Mouse (Mus musculus) megakaryocyte, embryonic 14.5 days (primary cell): ENCODE data around the gene Nup133. TPM values are rescaled to one million over a fixed set of nuclear protein-coding genes. Genes with fewer than 3 reads are reported as not detected.

Experiments used
- H3K27me3 ChIP-seq: replicated peaks from 2 replicates; pipeline ENCODE3; 2012; ENCODE audit warnings: inconsistent platforms
- H3K36me3 ChIP-seq: replicated peaks from 2 replicates; pipeline ENCODE3; 2012; ENCODE audit warnings: low read length, inconsistent platforms, mixed read lengths
- H3K4me1 ChIP-seq: 2 replicates; pipeline ENCODE4 v1.6.1; 2012; ENCODE audit warnings: inconsistent platforms
- H3K4me3 ChIP-seq: replicated peaks from 2 replicates; pipeline ENCODE3; 2012; ENCODE audit warnings: moderate library complexity, mild to moderate bottlenecking, inconsistent platforms
- H3K9me3 ChIP-seq: 2 replicates; pipeline ENCODE4 v1.6.1; 2012; ENCODE audit warnings: inconsistent platforms
- FLI1 ChIP-seq: IDR thresholded peaks from 2 replicates; pipeline ENCODE4 v1.6.1; 2012; ENCODE audit warnings: low read length, inconsistent platforms, mixed read lengths
- GATA1 ChIP-seq: IDR thresholded peaks from 3 replicates; pipeline ENCODE4 v1.6.1; 2012; ENCODE audit warnings: mixed read lengths, low read length, inconsistent platforms, borderline replicate concordance
- polyA plus RNA-seq: library from polyadenylated mRNA; stranded (reverse); fragments of >175 nt; gene quantifications from 2 replicates; pipeline ENCODE4 v1.2.3, GENCODE M21; 2012; ENCODE audit warnings: low replicate concordance; ENCODE audit not compliant: insufficient read depth

The Nup133 gene
- polyA plus RNA-seq, result 2.9 and 8.7 TPM in 2 replicates

- Histone ChIP-seq H3K36me3 (peaks cover 47% of the 10 kb centered on the region), H3K4me3 (peak within 1 kb of the TSS; percentile 98), H3K9me3 (no peaks in the 10 kb centered on the region), H3K27me3 (no peaks in the 10 kb centered on the region), H3K4me1 (peaks cover 15% of the 10 kb centered on the region)
- TF ChIP-seq FLI1 (no peak), GATA1 (no peak)
Measured at GRCm38 (mm10) chr8:123948942-123949685, at the start of gene Nup133. Gene Nup133 (minus strand): TSS chr8:123949265.

GRCm38 (mm10) chr8:123993997-123994396, 44.9 kb upstream of the Nup133 start:
- Histone ChIP-seq H3K27me3 (no peaks in the 10 kb centered on the region), H3K4me1 (peaks cover 20% of the 10 kb centered on the region), H3K4me3 (no peak overlapping the region), H3K36me3 (peaks cover 55% of the 10 kb centered on the region), H3K9me3 (no peaks in the 10 kb centered on the region)
- no peak for TF ChIP-seq FLI1
- TF ChIP-seq GATA1, result no peak

GRCm38 (mm10) chr8:123993597-123993996, 44.5 kb upstream of the Nup133 start:
- Histone ChIP-seq H3K27me3 (no peaks in the 10 kb centered on the region), H3K4me1 (peaks cover 24% of the 10 kb centered on the region), H3K9me3 (no peaks in the 10 kb centered on the region), H3K36me3 (peaks cover 51% of the 10 kb centered on the region), H3K4me3 (no peak overlapping the region)
- TF ChIP-seq GATA1 (no peak), FLI1 (no peak)

- TF ChIP-seq GATA1 (no peak), FLI1 (no peak)
- H3K4me1 ChIP-seq, result peaks cover 31% of the 10 kb centered on the region
- no peaks in the 10 kb centered on the region for H3K27me3 ChIP-seq
- H3K4me3 ChIP-seq, result no peak overlapping the region
- H3K36me3 ChIP-seq, result peaks cover 42% of the 10 kb centered on the region
- H3K9me3 ChIP-seq, result no peaks in the 10 kb centered on the region
Measured at GRCm38 (mm10) chr8:123992587-123992986, 43.5 kb upstream of the Nup133 start.

DNA sequence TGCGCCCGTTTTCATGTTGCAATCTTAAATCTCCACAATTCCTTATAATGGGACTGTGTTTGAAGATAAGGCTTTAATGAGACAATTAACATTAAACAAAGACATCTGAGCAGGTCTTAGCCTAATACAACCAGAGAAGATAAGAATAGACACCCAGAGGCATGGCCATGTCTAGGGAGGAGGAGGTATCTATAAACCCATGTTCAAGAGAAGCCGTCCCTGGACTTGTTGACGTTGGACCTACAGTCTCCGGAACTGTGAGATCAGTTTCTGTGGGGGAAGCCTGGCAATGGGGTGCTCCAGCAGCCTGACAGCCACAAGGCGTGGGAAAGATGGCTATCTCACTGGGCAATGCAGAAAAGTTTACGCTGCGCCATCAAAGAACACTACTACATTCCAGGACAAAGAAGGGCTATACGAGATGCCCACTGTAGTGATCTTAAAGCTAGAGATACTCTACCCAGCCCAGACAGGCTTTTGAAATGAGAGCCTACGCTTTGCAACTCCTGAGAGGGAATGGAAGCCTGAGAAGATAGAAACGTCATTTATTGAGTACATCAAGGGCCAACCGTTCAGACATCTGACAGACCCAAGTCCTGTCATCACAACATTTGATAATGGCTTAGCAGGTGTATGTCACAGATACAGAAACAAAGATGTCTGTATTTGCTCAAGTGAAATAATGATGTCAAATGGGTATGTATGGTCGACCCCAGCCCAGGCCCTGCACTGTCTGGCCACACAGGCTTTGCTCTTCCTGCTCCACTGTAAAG, 41.4 kb upstream of the Nup133 start:
- Histone ChIP-seq H3K9me3 (no peaks in the 10 kb centered on the region), H3K27me3 (no peaks in the 10 kb centered on the region), H3K4me3 (no peak overlapping the region), H3K36me3 (peaks cover 25% of the 10 kb centered on the region), H3K4me1 (peaks cover 39% of the 10 kb centered on the region)
- TF ChIP-seq FLI1 (no peak), GATA1 (no peak)

- Histone ChIP-seq H3K9me3 (no peaks in the 10 kb centered on the region), H3K36me3 (peaks cover 13% of the 10 kb centered on the region), H3K4me1 (peaks cover 37% of the 10 kb centered on the region), H3K27me3 (no peaks in the 10 kb centered on the region), H3K4me3 (peak overlapping the region; percentile 75)
- TF ChIP-seq GATA1 (no peak), FLI1 (no peak)
Measured at GRCm38 (mm10) chr8:123989128-123989527, 40.1 kb upstream of the Nup133 start.

DNA sequence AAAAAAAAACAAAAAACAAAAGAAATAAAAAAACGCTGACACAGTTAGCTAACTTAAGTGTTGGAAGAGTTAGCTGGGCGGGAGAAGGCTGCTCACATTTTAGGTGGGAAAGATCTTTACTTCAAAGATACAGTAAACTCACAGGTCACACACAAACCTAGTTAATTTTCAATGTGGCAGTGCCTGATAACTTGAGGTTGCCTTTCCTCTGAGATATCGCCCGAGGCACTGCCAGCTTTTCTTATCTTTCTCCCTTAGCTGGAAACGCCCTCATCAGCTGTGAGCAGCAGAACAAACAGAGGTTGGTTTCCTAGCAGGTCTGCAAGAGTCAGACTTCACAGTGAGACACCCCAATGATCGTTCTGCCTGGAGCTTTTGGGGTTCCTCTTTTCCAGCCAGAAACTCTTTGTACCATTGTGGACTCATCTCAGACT, 39.6 kb upstream of the Nup133 start:
- Histone ChIP-seq H3K36me3 (peaks cover 8% of the 10 kb centered on the region), H3K4me3 (peak overlapping the region; percentile 75), H3K9me3 (no peaks in the 10 kb centered on the region), H3K4me1 (peaks cover 42% of the 10 kb centered on the region), H3K27me3 (no peaks in the 10 kb centered on the region)
- TF ChIP-seq FLI1 (no peak), GATA1 (no peak; the same call in 2 of the 3 replicates)

DNA sequence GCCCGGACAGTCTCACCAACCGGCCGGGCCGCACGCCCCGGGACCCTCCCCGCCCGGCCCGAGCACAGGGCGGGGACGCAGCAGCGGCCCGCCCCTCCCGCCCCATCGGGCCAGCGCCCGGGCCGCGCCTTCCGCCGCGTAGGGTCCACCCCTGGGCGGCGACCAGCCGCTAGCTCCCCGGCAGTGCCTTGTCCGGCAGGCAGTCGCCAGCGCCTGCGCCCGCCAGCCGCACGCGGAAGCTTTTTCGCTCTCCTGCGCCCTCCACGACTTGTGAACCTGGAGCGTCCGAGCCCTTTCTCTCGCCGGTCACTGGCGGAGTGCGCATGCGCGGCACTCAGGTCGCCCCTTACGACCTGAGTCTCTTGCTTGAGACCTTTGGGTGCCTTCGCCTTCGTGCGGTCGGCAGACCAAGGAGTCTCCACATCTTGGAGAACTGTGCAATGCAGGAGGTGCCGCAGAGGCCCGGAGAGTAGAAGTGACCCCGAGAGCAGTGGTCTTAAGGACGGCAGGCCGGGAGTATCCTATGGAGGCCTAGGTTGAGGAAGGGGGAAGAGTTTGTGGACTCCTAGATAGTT, 33.8 kb upstream of the Nup133 start, which contains the start of gene Abcb10:
Gene Abcb10 (minus strand): TSS at position 297 of the 575 bp plus-strand sequence.
- H3K4me1 ChIP-seq, result peaks cover 69% of the 10 kb centered on the region

GRCm38 (mm10) chr8:123982291-123982793, 33.3 kb upstream of the Nup133 start:
- Histone ChIP-seq H3K4me1 (peaks cover 68% of the 10 kb centered on the region), H3K27me3 (no peaks in the 10 kb centered on the region), H3K4me3 (peak overlapping the region; percentile 94), H3K36me3 (no peaks in the 10 kb centered on the region), H3K9me3 (no peaks in the 10 kb centered on the region)
- no peak for TF ChIP-seq FLI1
- no peak for TF ChIP-seq GATA1

More for the DNA sequence above, 33.8 kb upstream of the Nup133 start, which contains the start of gene Abcb10:
- Histone ChIP-seq H3K27me3 (no peaks in the 10 kb centered on the region), H3K4me3 (peak within 1 kb of the TSS; percentile 94), H3K9me3 (no peaks in the 10 kb centered on the region), H3K36me3 (no peaks in the 10 kb centered on the region)
- TF ChIP-seq GATA1 (no peak), FLI1 (no peak)
